Mouse (Mus musculus): ENCODE measurements around the gene Hoxd11. TPM values are rescaled to one million over a fixed set of nuclear protein-coding genes. Genes with fewer than 3 reads are reported as not detected.

The Hoxd11 gene
- polyA plus RNA-seq, 2 experiments = 21.4 to 40.0 TPM

DNA sequence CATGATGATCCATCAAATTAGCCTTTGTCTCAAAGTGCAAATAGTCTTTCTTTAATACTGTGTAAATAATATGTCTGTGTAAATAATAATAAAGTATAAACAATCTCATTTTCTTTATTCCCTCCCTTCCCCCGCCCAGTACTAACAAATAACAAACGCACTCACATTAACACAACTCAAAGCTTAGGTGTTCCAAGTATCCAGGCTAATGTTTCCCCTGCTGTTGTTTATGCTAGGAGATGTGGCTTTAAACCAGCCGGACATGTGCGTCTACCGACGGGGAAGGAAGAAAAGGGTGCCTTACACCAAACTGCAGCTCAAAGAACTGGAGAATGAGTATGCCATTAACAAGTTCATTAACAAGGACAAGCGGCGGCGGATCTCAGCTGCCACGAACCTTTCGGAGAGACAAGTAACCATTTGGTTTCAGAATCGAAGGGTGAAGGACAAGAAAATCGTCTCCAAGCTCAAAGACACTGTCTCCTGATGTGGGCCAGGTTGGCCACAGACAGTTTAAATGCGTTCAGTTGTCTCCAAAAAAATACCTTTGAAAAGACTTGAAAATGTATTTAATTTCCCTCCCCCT, 9.6 kb upstream of the Hoxd11 start:
- DNase-seq (ENCODE audit: low spot score) (no peak), ATAC-seq (ENCODE audit: low FRiP score, low read depth) (no peak)
- Histone ChIP-seq H3K36me3 (ENCODE audit: control insufficient read depth, insufficient read depth, low read length) (peaks cover 9% of the 10 kb centered on the region), H3K4me2 (replicated peaks; ENCODE audit: low read depth, low read length, severe bottlenecking) (peak overlapping the region; percentile 96), H3K4me1 (ENCODE audit: control insufficient read depth, insufficient read depth, low read length) (peaks cover 12% of the 10 kb centered on the region), H3K9me3 (ENCODE audit: control insufficient read depth, low read length) (no peaks in the 10 kb centered on the region), H3K27ac (replicated peaks; ENCODE audit: low read depth, low read length) (peak overlapping the region; percentile 96), H3K4me3 (replicated peaks; ENCODE audit: low read length) (peak overlapping the region; percentile 74), H3K9ac (ENCODE audit: low read depth, low read length, severe bottlenecking) (peak overlapping the region; percentile 99), H3K27me3 (ENCODE audit: control insufficient read depth, insufficient read depth, low read length) (peaks cover 30% of the 10 kb centered on the region; the same call in 1 of the 2 replicates)
- 1% methylated on average over 14 of the region's 14 CpGs for WGBS
- TF ChIP-seq POLR2A (IDR thresholded peaks at IDR 0.05; ENCODE audit: borderline replicate concordance, extremely low read depth, insufficient read depth, insufficient read length) = no peak

- peaks cover 12% of the 10 kb centered on the region for H3K4me1 ChIP-seq (ENCODE audit: control insufficient read depth, insufficient read depth, low read length)
- peak overlapping the region; percentile 99 for H3K9ac ChIP-seq (ENCODE audit: low read depth, low read length, severe bottlenecking)
- peaks cover 24% of the 10 kb centered on the region; the same call in 1 of the 2 replicates for H3K27me3 ChIP-seq (ENCODE audit: control insufficient read depth, insufficient read depth, low read length)
- H3K36me3 ChIP-seq (ENCODE audit: control insufficient read depth, insufficient read depth, low read length) = peaks cover 9% of the 10 kb centered on the region
- ATAC-seq (ENCODE audit: low FRiP score, low read depth) (no peak), DNase-seq (ENCODE audit: low spot score) (no peak)
- peak overlapping the region; percentile 97 for H3K27ac ChIP-seq (replicated peaks; ENCODE audit: low read depth, low read length)
- H3K4me2 ChIP-seq (replicated peaks; ENCODE audit: low read depth, low read length, severe bottlenecking) = peak overlapping the region; percentile 96
- peak overlapping the region; percentile 74 for H3K4me3 ChIP-seq (replicated peaks; ENCODE audit: low read length)
- H3K9me3 ChIP-seq (ENCODE audit: control insufficient read depth, low read length) = no peaks in the 10 kb centered on the region
- no peak for TF ChIP-seq POLR2A (IDR thresholded peaks at IDR 0.05; ENCODE audit: borderline replicate concordance, extremely low read depth, insufficient read depth, insufficient read length)
- 15% methylated on average over 3 of the region's 3 CpGs for WGBS
These were observed 8.6 kb upstream of the Hoxd11 start for GRCm38 (mm10) chr2:74670632-74671188.

GRCm38 (mm10) chr2:74671847-74672246, 7.5 kb upstream of the Hoxd11 start:
- peak overlapping the region; percentile 97 for H3K27ac ChIP-seq (replicated peaks; ENCODE audit: low read depth, low read length)
- 15% methylated on average over 5 of the region's 5 CpGs for WGBS
- H3K9me3 ChIP-seq (ENCODE audit: control insufficient read depth, low read length) = no peaks in the 10 kb centered on the region
- peaks cover 9% of the 10 kb centered on the region for H3K36me3 ChIP-seq (ENCODE audit: control insufficient read depth, insufficient read depth, low read length)
- H3K4me3 ChIP-seq (replicated peaks; ENCODE audit: low read length) = peak overlapping the region; percentile 74
- TF ChIP-seq POLR2A (IDR thresholded peaks at IDR 0.05; ENCODE audit: borderline replicate concordance, extremely low read depth, insufficient read depth, insufficient read length) = no peak
- H3K27me3 ChIP-seq (ENCODE audit: control insufficient read depth, insufficient read depth, low read length) = peaks cover 31% of the 10 kb centered on the region; the same call in 1 of the 2 replicates
- H3K9ac ChIP-seq (ENCODE audit: low read depth, low read length, severe bottlenecking) = peak overlapping the region; percentile 99
- peak overlapping the region; percentile 96 for H3K4me2 ChIP-seq (replicated peaks; ENCODE audit: low read depth, low read length, severe bottlenecking)
- H3K4me1 ChIP-seq (ENCODE audit: control insufficient read depth, insufficient read depth, low read length) = peaks cover 12% of the 10 kb centered on the region
- DNase-seq (ENCODE audit: low spot score) (no peak), ATAC-seq (ENCODE audit: low FRiP score, low read depth) (no peak)

- peaks cover 12% of the 10 kb centered on the region for H3K4me1 ChIP-seq (ENCODE audit: control insufficient read depth, insufficient read depth, low read length)
- peaks cover 30% of the 10 kb centered on the region; the same call in 1 of the 2 replicates for H3K27me3 ChIP-seq (ENCODE audit: control insufficient read depth, insufficient read depth, low read length)
- H3K9ac ChIP-seq (ENCODE audit: low read depth, low read length, severe bottlenecking) = peak overlapping the region; percentile 99
- ATAC-seq (ENCODE audit: low FRiP score, low read depth) (peak; percentile 48), DNase-seq (ENCODE audit: low spot score) (peak; percentile 82)
- peak overlapping the region; percentile 74 for H3K4me3 ChIP-seq (replicated peaks; ENCODE audit: low read length)
- peak overlapping the region; percentile 97 for H3K27ac ChIP-seq (replicated peaks; ENCODE audit: low read depth, low read length)
- peaks cover 9% of the 10 kb centered on the region for H3K36me3 ChIP-seq (ENCODE audit: control insufficient read depth, insufficient read depth, low read length)
- H3K9me3 ChIP-seq (ENCODE audit: control insufficient read depth, low read length) = no peaks in the 10 kb centered on the region
- peak overlapping the region; percentile 96 for H3K4me2 ChIP-seq (replicated peaks; ENCODE audit: low read depth, low read length, severe bottlenecking)
- 2% methylated on average over 40 of the region's 40 CpGs for WGBS
- TF ChIP-seq POLR2A (IDR thresholded peaks at IDR 0.05; ENCODE audit: borderline replicate concordance, extremely low read depth, insufficient read depth, insufficient read length) = no peak
These were observed 6.6 kb upstream of the Hoxd11 start for GRCm38 (mm10) chr2:74672481-74673362.

DNA sequence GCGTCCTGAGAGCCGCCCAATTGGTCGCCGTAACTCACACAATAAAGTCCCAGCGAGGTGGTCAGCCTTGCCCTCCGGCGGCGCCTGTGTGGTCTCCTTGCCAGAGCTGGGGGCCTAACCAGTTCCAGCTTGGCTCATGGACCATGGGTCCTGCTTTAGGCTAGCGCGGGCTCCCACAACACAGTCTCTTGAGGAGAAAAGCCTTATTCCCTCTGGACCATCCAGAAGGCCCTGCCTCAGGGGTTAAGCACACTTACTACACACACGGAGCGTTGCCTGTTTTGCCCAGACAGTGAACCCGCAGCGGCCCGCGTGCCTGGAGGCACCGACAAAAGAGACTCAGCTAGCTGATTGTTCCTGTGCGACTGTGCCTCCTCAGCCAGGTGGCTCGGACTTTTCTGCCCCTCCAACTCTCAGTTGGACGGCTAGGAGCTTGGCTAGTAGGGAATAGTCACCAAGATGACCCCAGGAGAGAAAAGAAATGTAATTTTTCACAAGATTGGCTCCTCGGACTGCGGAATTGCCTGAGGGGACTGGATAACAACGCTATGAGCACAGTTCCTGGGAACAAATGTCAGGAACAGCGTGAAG, 5.4 kb upstream of the Hoxd11 start:
- peaks cover 24% of the 10 kb centered on the region; the same call in 1 of the 2 replicates for H3K27me3 ChIP-seq (ENCODE audit: control insufficient read depth, insufficient read depth, low read length)
- no peaks in the 10 kb centered on the region for H3K9me3 ChIP-seq (ENCODE audit: control insufficient read depth, low read length)
- ATAC-seq (ENCODE audit: low FRiP score, low read depth) (no peak), DNase-seq (ENCODE audit: low spot score) (no peak)
- peaks cover 17% of the 10 kb centered on the region for H3K4me1 ChIP-seq (ENCODE audit: control insufficient read depth, insufficient read depth, low read length)
- TF ChIP-seq POLR2A (IDR thresholded peaks at IDR 0.05; ENCODE audit: borderline replicate concordance, extremely low read depth, insufficient read depth, insufficient read length) = 0 out of 2 replicates have a peak, but pooled peaks have one; percentile 16
- H3K9ac ChIP-seq (ENCODE audit: low read depth, low read length, severe bottlenecking) = peak overlapping the region; percentile 99
- H3K27ac ChIP-seq (replicated peaks; ENCODE audit: low read depth, low read length) = peak overlapping the region; percentile 97
- H3K36me3 ChIP-seq (ENCODE audit: control insufficient read depth, insufficient read depth, low read length) = peaks cover 9% of the 10 kb centered on the region
- peak overlapping the region; percentile 74 for H3K4me3 ChIP-seq (replicated peaks; ENCODE audit: low read length)
- WGBS = 5% methylated on average over 24 of the region's 24 CpGs
- H3K4me2 ChIP-seq (replicated peaks; ENCODE audit: low read depth, low read length, severe bottlenecking) = peak overlapping the region; percentile 96
